Mouse (Mus musculus) forebrain, embryonic 11.5 days (tissue): ENCODE measurements at regions not wholly inside any gene's neighbourhood (a gene's known extent, or its start where the extent isn't known, plus 50 kb on each side); places are given as distances from the start of the nearest gene placed in this dataset.

Source experiments
- ATAC-seq: fragments of 200-750 bp; cut with Nextera tagmentation; replicated peaks from 2 replicates; pipeline ENCODE4 v1.8.0; 2017; ENCODE audit warnings: moderate TSS enrichment; ENCODE audit not compliant: low FRiP score
- DNase-seq: peaks from one replicate; pipeline ENCODE4 v3.0.0-alpha.2; 2017; ENCODE audit warnings: low spot score
- H3K27ac ChIP-seq: fragments of 300-500 bp; sonication (generic); 2 replicates; pipeline ENCODE4 v1.5.1; 2014; ENCODE audit warnings: low read depth, low read length
- H3K27me3 ChIP-seq: fragments of 300-500 bp; sonication (generic); 2 replicates; pipeline ENCODE4 v1.6.1; 2014; ENCODE audit warnings: mild to moderate bottlenecking, low read length, mixed read lengths; ENCODE audit not compliant: control insufficient read depth, insufficient read depth
- H3K36me3 ChIP-seq: fragments of 300-500 bp; sonication (generic); 2 replicates; pipeline ENCODE4 v1.6.1; 2014; ENCODE audit warnings: mild to moderate bottlenecking, low read length, moderate library complexity, mixed read lengths; ENCODE audit not compliant: control insufficient read depth, insufficient read depth
- H3K4me1 ChIP-seq: fragments of 300-500 bp; sonication (generic); replicated peaks from 2 replicates; pipeline ENCODE4 v1.6.1; 2014; ENCODE audit warnings: low read length, mixed read lengths; ENCODE audit not compliant: control insufficient read depth, insufficient read depth
- H3K4me2 ChIP-seq: fragments of 300-500 bp; sonication (generic); 2 replicates; pipeline ENCODE4 v1.6.1; 2014; ENCODE audit warnings: low read depth, mild to moderate bottlenecking, low read length, moderate library complexity, mixed read lengths; ENCODE audit not compliant: severe bottlenecking
- H3K4me3 ChIP-seq: fragments of 300-500 bp; sonication (generic); 2 replicates; pipeline ENCODE4 v1.5.1; 2014; ENCODE audit warnings: low read depth, low read length
- H3K9ac ChIP-seq: fragments of 300-500 bp; sonication (generic); 2 replicates; pipeline ENCODE4 v1.6.1; 2014; ENCODE audit warnings: low read length
- H3K9me3 ChIP-seq: fragments of 300-500 bp; sonication (generic); 2 replicates; pipeline ENCODE4 v1.6.1; 2016; ENCODE audit warnings: low read length, mixed read lengths; ENCODE audit not compliant: control insufficient read depth
- WGBS: fragments of 180-500 bp; shearing (Covaris S2); extraction: QIAGEN DNeasy Blood & Tissue Kit; methylation state at CpG from one replicate; pipeline ENCODE4 v1.1.7; 2014; 5-methylcytosine and 5-hydroxymethylcytosine counted together

- H3K27ac ChIP-seq: no peak overlapping the region
- H3K9ac ChIP-seq: no peak overlapping the region
- no peaks in the 10 kb centered on the region for H3K36me3 ChIP-seq
- no peak overlapping the region for H3K4me2 ChIP-seq
- no peak overlapping the region for H3K4me3 ChIP-seq
- 90% methylated on average over 2 of the region's 2 CpGs for WGBS
- DNase-seq (no peak), ATAC-seq (no peak)
- H3K27me3 ChIP-seq: no peaks in the 10 kb centered on the region
- H3K9me3 ChIP-seq: no peaks in the 10 kb centered on the region
- H3K4me1 ChIP-seq: no peaks in the 10 kb centered on the region
Measured at GRCm38 (mm10) chr2:61496968-61497367, 81.4 kb upstream of the Tank start.

- WGBS: 50% methylated on average over 11 of the region's 11 CpGs
Measured at GRCm38 (mm10) chr2:61493918-61494712, 84.3 kb upstream of the Tank start.

GRCm38 (mm10) chr2:61492043-61492743 is 86.2 kb upstream of the Tank start:
- no peak; the same call in 1 of the 2 replicates for ATAC-seq
- no peak overlapping the region for H3K4me2 ChIP-seq
- WGBS: 61% methylated on average over 6 of the region's 6 CpGs
- no peaks in the 10 kb centered on the region for H3K4me1 ChIP-seq
- no peaks in the 10 kb centered on the region for H3K27me3 ChIP-seq
- peak; percentile 51 for DNase-seq
- no peak overlapping the region for H3K9ac ChIP-seq
- no peaks in the 10 kb centered on the region for H3K9me3 ChIP-seq
- H3K27ac ChIP-seq: no peak overlapping the region
- no peaks in the 10 kb centered on the region for H3K36me3 ChIP-seq
- no peak overlapping the region for H3K4me3 ChIP-seq

More at GRCm38 (mm10) chr2:61493918-61494712, 84.3 kb upstream of the Tank start:
- Histone ChIP-seq H3K4me1 (no peaks in the 10 kb centered on the region), H3K4me3 (no peak overlapping the region), H3K27me3 (no peaks in the 10 kb centered on the region), H3K9ac (no peak overlapping the region), H3K9me3 (no peaks in the 10 kb centered on the region), H3K4me2 (no peak overlapping the region), H3K27ac (no peak overlapping the region), H3K36me3 (no peaks in the 10 kb centered on the region)
- DNase-seq (peak; percentile 87), ATAC-seq (peak; percentile 55)

GRCm38 (mm10) chr2:61490436-61491109 is 87.8 kb upstream of the Tank start:
- H3K27ac ChIP-seq: no peak overlapping the region
- H3K4me2 ChIP-seq: no peak overlapping the region
- DNase-seq (peak; percentile 51), ATAC-seq (no peak)
- no peaks in the 10 kb centered on the region for H3K9me3 ChIP-seq
- H3K4me1 ChIP-seq: no peaks in the 10 kb centered on the region
- 88% methylated on average over 10 of the region's 10 CpGs for WGBS
- H3K27me3 ChIP-seq: no peaks in the 10 kb centered on the region
- H3K4me3 ChIP-seq: no peak overlapping the region
- H3K9ac ChIP-seq: no peak overlapping the region
- no peaks in the 10 kb centered on the region for H3K36me3 ChIP-seq

- 91% methylated on average over 10 of the region's 10 CpGs for WGBS
- H3K27ac ChIP-seq: no peak overlapping the region
- H3K4me3 ChIP-seq: no peak overlapping the region
- H3K9ac ChIP-seq: no peak overlapping the region
- DNase-seq (no peak), ATAC-seq (no peak)
- H3K27me3 ChIP-seq: no peaks in the 10 kb centered on the region
- no peaks in the 10 kb centered on the region for H3K4me1 ChIP-seq
- no peak overlapping the region for H3K4me2 ChIP-seq
- H3K36me3 ChIP-seq: no peaks in the 10 kb centered on the region
- H3K9me3 ChIP-seq: no peaks in the 10 kb centered on the region
Measured at GRCm38 (mm10) chr2:61489762-61490161, 88.6 kb upstream of the Tank start.

GRCm38 (mm10) chr2:61483820-61484219 is 94.6 kb upstream of the Tank start:
- DNase-seq (no peak), ATAC-seq (no peak)
- Histone ChIP-seq H3K4me1 (no peaks in the 10 kb centered on the region), H3K4me2 (no peak overlapping the region), H3K9me3 (no peaks in the 10 kb centered on the region), H3K36me3 (no peaks in the 10 kb centered on the region), H3K27me3 (no peaks in the 10 kb centered on the region), H3K9ac (no peak overlapping the region), H3K27ac (no peak overlapping the region), H3K4me3 (no peak overlapping the region)
- 67% methylated on average over 1 of the region's 1 CpGs for WGBS

- Histone ChIP-seq H3K9me3 (no peaks in the 10 kb centered on the region), H3K4me2 (no peak overlapping the region), H3K27ac (no peak overlapping the region), H3K4me1 (no peaks in the 10 kb centered on the region), H3K9ac (no peak overlapping the region), H3K27me3 (no peaks in the 10 kb centered on the region), H3K36me3 (no peaks in the 10 kb centered on the region), H3K4me3 (no peak overlapping the region)
- ATAC-seq (no peak), DNase-seq (no peak)
- 97% methylated on average over 4 of the region's 4 CpGs for WGBS
Measured at GRCm38 (mm10) chr2:61476648-61477047, 101.7 kb upstream of the Tank start.

GRCm38 (mm10) chr2:61474626-61475025 is 103.8 kb upstream of the Tank start:
- H3K9ac ChIP-seq: no peak overlapping the region
- no peak overlapping the region for H3K4me2 ChIP-seq
- no peak for ATAC-seq
- H3K27me3 ChIP-seq: no peaks in the 10 kb centered on the region
- no peak overlapping the region for H3K4me3 ChIP-seq
- H3K36me3 ChIP-seq: no peaks in the 10 kb centered on the region
- H3K4me1 ChIP-seq: no peaks in the 10 kb centered on the region
- no peak for DNase-seq
- no peaks in the 10 kb centered on the region for H3K9me3 ChIP-seq
- no peak overlapping the region for H3K27ac ChIP-seq
- 79% methylated on average over 10 of the region's 10 CpGs for WGBS
